Mouse (Mus musculus): ENCODE measurements around the gene Camk1.

Gene Camk1

DNA sequence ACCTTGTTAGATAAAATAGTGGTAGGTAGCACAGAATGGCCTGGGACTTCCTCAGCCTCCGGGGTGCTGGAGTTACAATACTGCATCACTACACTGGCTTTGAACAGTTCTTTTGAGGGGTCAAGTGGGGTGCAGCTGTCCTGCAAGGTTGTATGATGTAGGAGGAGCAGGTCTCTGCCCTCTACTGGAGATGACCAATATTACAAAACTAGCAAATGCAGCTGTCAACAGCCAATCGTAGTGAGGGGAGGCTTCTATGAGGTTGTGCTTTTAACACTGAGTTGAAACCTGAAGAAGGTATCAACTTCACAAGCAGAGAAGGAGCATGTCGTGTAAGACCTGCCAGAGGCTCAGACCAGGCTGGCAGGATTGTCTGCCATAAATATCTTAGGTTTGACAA lies 41.5 kb downstream of the Camk1 start:
- peak; percentile 35 to 40 for DNase-seq

DNA sequence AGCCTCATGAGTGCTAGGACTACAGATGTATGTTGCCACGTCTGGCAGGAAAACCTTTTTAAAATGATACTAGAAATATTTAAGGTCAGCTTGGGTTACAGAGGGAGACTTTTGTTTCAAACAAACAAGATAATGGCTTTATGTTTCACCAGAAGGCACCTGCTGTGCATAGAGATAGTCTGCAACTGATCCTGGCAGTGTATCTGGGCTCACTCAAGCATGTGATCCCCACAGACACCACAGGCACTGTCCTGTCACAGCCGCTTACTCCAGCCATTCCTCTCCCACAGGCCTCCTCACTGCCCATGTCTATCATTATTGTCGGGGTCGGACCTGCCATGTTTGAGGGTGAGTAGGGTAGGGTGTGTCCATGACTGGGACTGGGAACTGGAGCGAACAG lies 42.4 kb downstream of the Camk1 start:
- no peak for DNase-seq

DNA sequence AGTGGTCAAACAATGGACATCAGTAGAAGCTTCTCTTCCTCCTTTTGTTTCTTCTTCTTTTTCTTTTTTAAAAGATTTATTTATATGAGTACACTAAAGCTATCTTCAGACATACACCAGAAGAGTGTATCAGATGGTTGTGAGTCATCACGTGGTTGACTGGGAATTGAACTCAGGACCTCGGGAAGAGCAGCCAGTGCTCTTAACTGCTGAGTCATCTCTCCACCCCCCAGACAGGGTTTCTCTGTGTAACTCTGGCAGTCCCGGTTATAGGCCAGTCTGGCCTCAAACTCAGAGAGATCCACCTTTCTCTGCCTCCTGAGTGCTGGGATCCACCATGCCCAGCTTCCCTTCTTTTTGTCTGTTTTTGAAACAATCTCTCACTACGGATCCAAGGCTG lies 47.1 kb downstream of the Camk1 start:
- DNase-seq: no peak

DNA sequence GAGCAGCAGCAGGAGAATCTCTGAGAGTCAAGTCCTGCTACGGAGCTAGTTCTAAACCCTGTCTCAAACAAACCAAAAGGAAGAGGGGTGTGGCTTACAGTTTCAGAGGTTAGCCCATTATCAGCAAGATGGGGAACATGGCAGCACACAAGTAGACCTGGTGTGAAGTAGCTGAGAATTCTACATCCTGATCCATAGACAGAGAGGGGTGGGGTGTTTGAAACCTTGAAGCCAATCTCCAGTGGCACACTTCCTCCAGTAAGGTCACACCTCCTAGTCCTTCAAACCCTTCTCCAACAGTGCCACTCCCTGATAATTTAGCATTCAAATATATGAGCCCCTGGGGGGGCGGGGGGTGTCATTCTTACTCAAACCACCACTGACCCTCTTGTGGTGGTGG lies 47.7 kb downstream of the Camk1 start:
- DNase-seq: no peak

DNA sequence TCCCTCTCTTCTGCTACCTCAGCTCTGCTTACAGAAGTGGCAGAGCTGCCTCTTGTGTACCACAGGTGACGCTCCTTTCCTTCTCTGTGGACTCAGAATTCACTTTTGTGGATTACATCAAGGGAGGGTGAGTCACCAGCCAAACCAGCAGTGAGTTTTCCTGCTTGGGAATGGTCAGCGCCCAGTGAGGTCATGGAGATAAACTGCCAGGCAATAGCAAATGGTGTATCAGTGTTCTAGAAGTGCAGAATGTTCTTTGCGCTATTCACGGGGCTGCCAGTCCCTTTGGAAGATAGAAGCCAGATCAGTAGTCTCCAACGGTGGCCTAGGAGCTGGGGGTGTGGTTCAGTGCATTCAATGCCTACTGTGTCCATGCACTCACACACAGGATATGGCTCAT lies 50.8 kb downstream of the Camk1 start:
- no peak for DNase-seq

DNA sequence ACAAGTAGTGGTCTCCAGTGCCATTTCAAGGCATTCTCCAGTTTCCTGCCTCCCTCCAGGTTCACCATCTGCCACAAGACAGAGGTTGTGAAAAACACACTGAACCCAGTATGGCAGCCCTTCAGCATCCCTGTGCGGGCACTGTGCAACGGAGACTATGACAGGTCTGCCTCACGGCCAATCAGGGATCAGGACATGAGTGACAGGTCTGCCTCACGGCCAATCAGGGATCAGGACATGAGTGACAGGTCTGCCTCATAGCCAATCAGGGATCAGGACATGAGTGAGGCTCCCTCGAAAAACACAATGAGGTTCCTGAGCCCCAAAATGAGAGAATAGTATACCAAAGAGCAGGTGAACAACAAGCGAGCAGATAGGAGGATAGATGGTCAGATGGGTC lies 53.4 kb downstream of the Camk1 start:
- no peak for DNase-seq

DNA sequence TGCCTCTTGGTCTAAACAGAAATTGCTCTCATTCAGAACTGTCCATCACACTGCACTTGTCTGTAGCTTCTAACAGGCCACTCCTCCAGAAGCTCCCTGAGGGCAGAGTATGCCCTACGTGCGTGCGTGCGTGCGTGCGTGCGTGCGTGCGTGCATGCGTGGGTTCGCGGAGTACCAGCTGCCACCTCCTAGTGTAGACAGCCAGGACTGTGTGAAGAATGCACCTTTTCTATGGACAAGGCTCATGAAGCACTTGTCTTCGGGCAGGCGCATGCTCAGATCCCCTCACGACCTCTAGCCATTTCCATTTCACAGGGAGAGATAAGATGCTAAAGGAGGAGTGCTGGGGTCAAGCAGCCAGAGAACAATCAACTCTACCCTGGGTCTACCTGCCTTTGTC lies 54.4 kb downstream of the Camk1 start:
- no peak for DNase-seq

DNA sequence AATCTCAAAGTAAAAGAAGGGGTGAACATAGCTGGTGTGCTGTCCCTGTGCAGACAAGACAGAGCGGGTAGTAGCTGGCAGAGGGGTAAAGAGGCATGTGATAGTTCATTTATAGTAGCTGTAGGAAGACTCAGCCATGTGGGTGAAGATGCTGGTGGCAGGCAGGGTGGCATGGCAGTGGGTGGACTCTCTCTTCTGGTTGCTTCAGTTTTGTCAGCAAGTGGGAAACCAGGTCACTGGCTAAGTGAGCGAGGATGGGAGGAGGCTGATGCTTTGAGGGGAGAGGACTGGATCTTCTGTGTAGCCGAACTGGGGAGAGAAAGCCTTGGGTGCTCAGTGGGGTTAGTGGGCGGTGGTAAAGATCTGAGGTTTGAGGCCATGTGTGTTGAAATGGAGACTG lies 56.5 kb downstream of the Camk1 start:
- DNase-seq: no peak

DNA sequence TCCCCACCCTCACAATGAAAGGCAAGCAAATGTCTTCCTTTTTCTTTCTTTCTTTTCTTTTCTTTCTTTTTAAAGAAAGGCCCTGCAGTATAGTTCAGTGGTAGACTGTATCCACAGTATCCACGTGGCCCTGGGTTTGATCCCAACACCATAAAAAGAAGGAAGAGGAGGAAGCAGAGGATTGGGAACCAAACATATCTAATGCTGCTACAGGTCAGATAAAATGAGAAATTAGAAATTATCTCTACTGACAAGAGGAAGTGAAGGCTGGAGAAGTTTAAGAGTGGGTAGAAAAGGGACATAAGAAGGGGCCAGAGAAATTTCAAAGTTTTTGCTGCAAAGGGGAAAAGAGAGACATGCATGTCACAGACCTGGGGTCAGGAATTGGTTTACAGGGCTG lies 57.5 kb downstream of the Camk1 start:
- DNase-seq: no peak

DNA sequence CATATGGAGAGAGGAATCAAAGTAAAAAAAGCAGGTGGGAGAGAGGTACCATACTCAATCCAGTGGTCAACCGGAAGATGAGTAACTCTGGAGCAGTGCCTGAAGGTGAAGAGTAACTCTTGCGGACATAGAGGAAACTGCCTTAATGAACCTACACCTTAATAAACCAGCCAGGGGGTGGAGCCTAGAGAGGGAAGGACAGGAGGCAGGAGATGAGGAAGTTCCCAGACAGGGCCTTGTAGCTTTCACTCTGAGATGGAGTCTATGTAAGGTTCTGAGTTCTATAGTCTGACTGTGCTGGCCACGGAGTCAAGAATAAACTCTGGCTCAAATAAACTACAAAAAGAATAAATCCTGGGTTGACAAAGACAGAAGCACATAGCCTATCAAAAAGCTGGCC lies 58.9 kb downstream of the Camk1 start:
- no peak for DNase-seq

All from kidney, postnatal 36 days (tissue).